Mouse (Mus musculus): Measurements from ENCODE around the gene Ppif. TPM values are rescaled to one million over a fixed set of nuclear protein-coding genes. Genes with fewer than 3 reads are reported as not detected.
A peak's percentile ranks its signal among the peaks of the same experiment; 100 is the strongest.

Ppif gene
- total RNA-seq, 2 experiments from 2014 or later = 24.0 to 24.3 TPM

- H3K4me3 ChIP-seq = no peak overlapping the region
- H3K27ac ChIP-seq = no peak overlapping the region; the same call in 1 of the 2 replicates
- no peak for TF ChIP-seq CTCF (IDR thresholded peaks at IDR 0.05)
- intact Hi-C loops (cut with DNase I) = no loop called here
- peak in 1 of 2 experiments; percentile 37 for DNase-seq (ENCODE audit: extremely low spot score in 1 of 2, low spot score in 2 of 2)
These were observed 28.5 kb upstream of the Ppif start for GRCm38 (mm10) chr14:25665314-25665970.

GRCm38 (mm10) chr14:25666668-25667376 is 27.1 kb upstream of the Ppif start:
- Histone ChIP-seq H3K4me3 (no peak overlapping the region), H3K27ac (no peak overlapping the region)
- TF ChIP-seq CTCF (IDR thresholded peaks at IDR 0.05) = peak; percentile 58
- no peak for DNase-seq (ENCODE audit: extremely low spot score in 1 of 2, low spot score in 2 of 2)
- intact Hi-C loops (cut with DNase I) = no loop called here

- no peak for DNase-seq (ENCODE audit: extremely low spot score in 1 of 2, low spot score in 2 of 2)
- peak overlapping the region; percentile 36; the same call in 1 of the 2 replicates for H3K27ac ChIP-seq
- intact Hi-C loops (cut with DNase I) = no loop called here
These were observed 26.4 kb upstream of the Ppif start for GRCm38 (mm10) chr14:25667587-25667986.

GRCm38 (mm10) chr14:25679625-25680024 is 14.3 kb upstream of the Ppif start:
- intact Hi-C loops (cut with DNase I) = no loop called here
- TF ChIP-seq CTCF (IDR thresholded peaks at IDR 0.05) = no peak
- no peak for DNase-seq (ENCODE audit: extremely low spot score in 1 of 2, low spot score in 2 of 2)
- Histone ChIP-seq H3K27ac (no peak overlapping the region), H3K4me3 (no peak overlapping the region)

More at GRCm38 (mm10) chr14:25667587-25667986, 26.4 kb upstream of the Ppif start:
- H3K4me3 ChIP-seq = no peak overlapping the region
- TF ChIP-seq CTCF (IDR thresholded peaks at IDR 0.05) = no peak

- no peak for TF ChIP-seq CTCF (IDR thresholded peaks at IDR 0.05)
- intact Hi-C loops (cut with DNase I) = no loop called here
- Histone ChIP-seq H3K27ac (no peak overlapping the region), H3K4me3 (no peak overlapping the region)
- no peak for DNase-seq (ENCODE audit: extremely low spot score in 1 of 2, low spot score in 2 of 2)
These were observed 11.9 kb upstream of the Ppif start for GRCm38 (mm10) chr14:25682020-25682419.

GRCm38 (mm10) chr14:25686216-25686945 is 7.6 kb upstream of the Ppif start:
- intact Hi-C loops (cut with DNase I) = no loop called here
- Histone ChIP-seq H3K27ac (no peak overlapping the region), H3K4me3 (no peak overlapping the region)
- DNase-seq (ENCODE audit: extremely low spot score in 1 of 2, low spot score in 2 of 2) = no peak
- no peak for TF ChIP-seq CTCF (IDR thresholded peaks at IDR 0.05)

GRCm38 (mm10) chr14:25686983-25687901 is 6.7 kb upstream of the Ppif start:
- no peak for TF ChIP-seq CTCF (IDR thresholded peaks at IDR 0.05)
- Histone ChIP-seq H3K4me3 (no peak overlapping the region), H3K27ac (no peak overlapping the region)
- intact Hi-C loops (cut with DNase I) = no loop called here
- DNase-seq (ENCODE audit: extremely low spot score in 1 of 2, low spot score in 2 of 2) = no peak

GRCm38 (mm10) chr14:25693271-25693887 is 575 bp upstream of the Ppif start:
- intact Hi-C loops (cut with DNase I) = no loop called here
- peak overlapping the region; percentile 78 for H3K27ac ChIP-seq
- peak overlapping the region; percentile 86; the same call in 1 of the 2 replicates for H3K4me3 ChIP-seq
- no peak for DNase-seq (ENCODE audit: extremely low spot score in 1 of 2, low spot score in 2 of 2)
- no peak for TF ChIP-seq CTCF (IDR thresholded peaks at IDR 0.05)

- Histone ChIP-seq H3K27ac (peak overlapping the region; percentile 90), H3K4me3 (peak overlapping the region; percentile 86)
- intact Hi-C loops (cut with DNase I) = no loop called here
- no peak for DNase-seq (ENCODE audit: extremely low spot score in 1 of 2, low spot score in 2 of 2)
- no peak for TF ChIP-seq CTCF (IDR thresholded peaks at IDR 0.05)
These were observed 579 bp downstream of the Ppif start for GRCm38 (mm10) chr14:25694569-25694897.

- Histone ChIP-seq H3K27ac (no peak overlapping the region), H3K4me3 (peak overlapping the region; percentile 86)
- no peak for DNase-seq (ENCODE audit: extremely low spot score in 1 of 2, low spot score in 2 of 2)
- no peak for TF ChIP-seq CTCF (IDR thresholded peaks at IDR 0.05)
- intact Hi-C loops (cut with DNase I) = no loop called here
These were observed 1.1 kb downstream of the Ppif start for GRCm38 (mm10) chr14:25695059-25695458.

- Histone ChIP-seq H3K27ac (no peak overlapping the region), H3K4me3 (no peak overlapping the region)
- intact Hi-C loops (cut with DNase I) = no loop called here
- DNase-seq (ENCODE audit: extremely low spot score in 1 of 2, low spot score in 2 of 2) = no peak
- no peak for TF ChIP-seq CTCF (IDR thresholded peaks at IDR 0.05)
These were observed 2.4 kb downstream of the Ppif start for GRCm38 (mm10) chr14:25696356-25696755.

All from left cerebral cortex, adult 2 months (tissue).